Mouse (Mus musculus): Measurements from ENCODE around the gene Rnf41. TPM values are rescaled to one million over a fixed set of nuclear protein-coding genes. Genes with fewer than 3 reads are reported as not detected.

The Rnf41 gene
- polyA plus RNA-seq, 1 experiment from 2014 or later = 73.4 TPM

DNA sequence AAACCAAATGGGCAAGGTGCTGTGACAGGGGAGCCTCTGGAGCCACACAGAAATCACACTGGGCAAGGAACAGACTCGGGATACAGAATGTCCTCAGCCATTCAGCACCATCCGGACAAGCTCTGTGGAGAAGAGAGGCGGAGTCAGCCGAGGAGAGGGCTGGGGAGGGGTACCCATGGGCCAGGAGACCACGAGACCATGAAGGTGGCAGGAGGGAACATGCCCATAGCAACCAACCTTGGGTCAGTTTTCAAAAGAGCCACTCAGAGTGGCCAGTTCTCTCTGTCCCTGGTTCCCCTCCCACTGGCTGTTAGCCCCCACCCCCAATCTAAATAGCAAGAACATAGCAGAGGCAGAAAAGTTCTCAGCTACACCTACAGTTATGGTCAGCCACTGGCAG, 79.5 kb downstream of the Rnf41 start:
- peak overlapping the region; percentile 87; the same call in 1 of the 2 replicates for H3K4me3 ChIP-seq
- ATAC-seq (ENCODE audit: low read depth) = no peak

More for the DNA sequence above, 79.5 kb downstream of the Rnf41 start:
- Histone ChIP-seq H3K27ac (replicated peaks) (peak overlapping the region; percentile 43; the same call in 1 of the 2 replicates), H3K27me3 (no peaks in the 10 kb centered on the region), H3K9me3 (no peaks in the 10 kb centered on the region), H3K36me3 (peaks cover 59% of the 10 kb centered on the region), H3K9ac (peak overlapping the region; percentile 96; the same call in 1 of the 2 replicates), H3K4me2 (peak overlapping the region; percentile 76), H3K4me1 (replicated peaks) (peaks cover 41% of the 10 kb centered on the region)
- whole genome bisulfite sequencing = 55% methylated on average over 5 of the region's 5 CpGs

Small RNA genes lying within 50 kb of the gene (microRNA-seq; reads per million reads assigned to microRNA genes)
- gene Gm25361 = not detected
- gene Gm26308 = not detected
- not detected for gene Mir6914
- 1.2 reads per million for gene Mir6915
- 0.44 reads per million for gene Mir8105

Other genes with a start within 250 kb of the Rnf41 start
- 12.4 and 12.7 TPM in 2 replicates for gene Rbms2, start 231.4 kb upstream of the Rnf41 start, polyA plus RNA-seq (2015; fragmentation: Nextera tagmentation; extraction: Ambion mirVana)
- gene Gls2, start 217.2 kb upstream of the Rnf41 start, polyA plus RNA-seq (2015; fragmentation: Nextera tagmentation; extraction: Ambion mirVana) = 1.1 and 1.7 TPM in 2 replicates
- gene Spryd4, start 199.8 kb upstream of the Rnf41 start, polyA plus RNA-seq (2015; fragmentation: Nextera tagmentation; extraction: Ambion mirVana) = 21.3 and 21.5 TPM in 2 replicates
- not detected in 2 replicates for gene Mip, start 185.8 kb upstream of the Rnf41 start, polyA plus RNA-seq (2015; fragmentation: Nextera tagmentation; extraction: Ambion mirVana)
- 24.0 and 31.2 TPM in 2 replicates for gene Timeless, start 179.6 kb upstream of the Rnf41 start, polyA plus RNA-seq (2015; fragmentation: Nextera tagmentation; extraction: Ambion mirVana)
- 0.17 and 0.32 TPM in 2 replicates for gene Apon, start 157.6 kb upstream of the Rnf41 start, polyA plus RNA-seq (2015; fragmentation: Nextera tagmentation; extraction: Ambion mirVana)
- gene Apof, start 143.0 kb upstream of the Rnf41 start, polyA plus RNA-seq (2015; fragmentation: Nextera tagmentation; extraction: Ambion mirVana) = not detected in 2 replicates
- 22.6 and 23.7 TPM in 2 replicates for gene Stat2, start 141.1 kb upstream of the Rnf41 start, polyA plus RNA-seq (2015; fragmentation: Nextera tagmentation; extraction: Ambion mirVana)
- 0.25 and 0.38 TPM in 2 replicates for gene Il23a, start 112.9 kb upstream of the Rnf41 start, polyA plus RNA-seq (2015; fragmentation: Nextera tagmentation; extraction: Ambion mirVana)
- 22.2 and 24.3 TPM in 2 replicates for gene Pan2, start 108.3 kb upstream of the Rnf41 start, polyA plus RNA-seq (2015; fragmentation: Nextera tagmentation; extraction: Ambion mirVana)
- 221 and 241 TPM in 2 replicates for gene Cnpy2, start 89.2 kb upstream of the Rnf41 start, polyA plus RNA-seq (2015; fragmentation: Nextera tagmentation; extraction: Ambion mirVana)
- gene Cs, start 73.9 kb upstream of the Rnf41 start, polyA plus RNA-seq (2015; fragmentation: Nextera tagmentation; extraction: Ambion mirVana) = 228 and 239 TPM in 2 replicates
- 34.9 and 41.0 TPM in 2 replicates for gene Coq10a, start 42.7 kb upstream of the Rnf41 start, polyA plus RNA-seq (2015; fragmentation: Nextera tagmentation; extraction: Ambion mirVana)
- 9.5 and 12.1 TPM in 2 replicates for gene Ankrd52, start 34.5 kb upstream of the Rnf41 start, polyA plus RNA-seq (2015; fragmentation: Nextera tagmentation; extraction: Ambion mirVana)
- not detected in 2 replicates for gene Slc39a5, start 10.4 kb upstream of the Rnf41 start, polyA plus RNA-seq (2015; fragmentation: Nextera tagmentation; extraction: Ambion mirVana)
- gene Nabp2, start 165 bp upstream of the Rnf41 start, polyA plus RNA-seq (2015; fragmentation: Nextera tagmentation; extraction: Ambion mirVana) = 124 and 129 TPM in 2 replicates
- gene Smarcc2, start 47.6 kb downstream of the Rnf41 start, polyA plus RNA-seq (2015; fragmentation: Nextera tagmentation; extraction: Ambion mirVana) = 176 and 184 TPM in 2 replicates
- 1,017 and 1,105 TPM in 2 replicates for gene Myl6, start 82.5 kb downstream of the Rnf41 start, polyA plus RNA-seq (2015; fragmentation: Nextera tagmentation; extraction: Ambion mirVana)
- 4.1 and 5.0 TPM in 2 replicates for gene Myl6b, start 87.0 kb downstream of the Rnf41 start, polyA plus RNA-seq (2015; fragmentation: Nextera tagmentation; extraction: Ambion mirVana)
- 31.5 and 35.1 TPM in 2 replicates for gene Esyt1, start 114.2 kb downstream of the Rnf41 start, polyA plus RNA-seq (2015; fragmentation: Nextera tagmentation; extraction: Ambion mirVana)
- gene Zc3h10, start 136.1 kb downstream of the Rnf41 start, polyA plus RNA-seq (2015; fragmentation: Nextera tagmentation; extraction: Ambion mirVana) = 19.4 and 19.9 TPM in 2 replicates
- gene Rpl41, start 137.6 kb downstream of the Rnf41 start, polyA plus RNA-seq (2015; fragmentation: Nextera tagmentation; extraction: Ambion mirVana) = 2,522 and 2,730 TPM in 2 replicates
- gene Pa2g4, start 154.3 kb downstream of the Rnf41 start, polyA plus RNA-seq (2015; fragmentation: Nextera tagmentation; extraction: Ambion mirVana) = 124 and 136 TPM in 2 replicates
- gene Erbb3, start 178.0 kb downstream of the Rnf41 start, polyA plus RNA-seq (2015; fragmentation: Nextera tagmentation; extraction: Ambion mirVana) = 9.5 and 9.9 TPM in 2 replicates
- gene Rps26, start 215.1 kb downstream of the Rnf41 start, polyA plus RNA-seq (2015; fragmentation: Nextera tagmentation; extraction: Ambion mirVana) = 407 and 470 TPM in 2 replicates
- 12.1 and 13.2 TPM in 2 replicates for gene Ikzf4, start 234.3 kb downstream of the Rnf41 start, polyA plus RNA-seq (2015; fragmentation: Nextera tagmentation; extraction: Ambion mirVana)

Data from neural tube, embryonic 13.5 days (tissue).